Mouse (Mus musculus) bone marrow, adult 2 months (tissue): Measurements from ENCODE around the gene 2810459M11Rik. TPM values are rescaled to one million over a fixed set of nuclear protein-coding genes. Genes with fewer than 3 reads are reported as not detected.
"Not testable (repeated sequence)": the region's sequence is repeated elsewhere in the genome, so short reads cannot be mapped to it uniquely, and the experiment has no call there.

ENCODE experiments used
- H3K27ac ChIP-seq: fragments of 200-500 bp; 2 replicates; pipeline ENCODE4 v1.5.1; 2012; ENCODE audit warnings: low read depth, mild to moderate bottlenecking, control low read depth, inconsistent platforms, low read length; ENCODE audit not compliant: control insufficient read depth, poor library complexity, insufficient read depth
- H3K4me1 ChIP-seq: fragments of 200-500 bp; 2 replicates; pipeline ENCODE4 v1.6.1; 2011; ENCODE audit warnings: low read length; ENCODE audit not compliant: control insufficient read depth, insufficient read depth
- H3K4me3 ChIP-seq: fragments of 200-500 bp; replicated peaks from 2 replicates; pipeline ENCODE3; 2011; ENCODE audit warnings: mild to moderate bottlenecking, low read depth, low read length, control low read depth; ENCODE audit not compliant: control insufficient read depth
- CTCF ChIP-seq: fragments of 200-500 bp; IDR thresholded peaks from 2 replicates; pipeline ENCODE4 v1.5.1; 2011; ENCODE audit warnings: low read length, control low read depth; ENCODE audit not compliant: control insufficient read depth, insufficient read depth
- POLR2A ChIP-seq: fragments of 200-500 bp; IDR thresholded peaks from 2 replicates; pipeline ENCODE4 v1.6.1; 2011; ENCODE audit warnings: low read depth, mild to moderate bottlenecking, control low read depth, low read length, borderline replicate concordance; ENCODE audit not compliant: control insufficient read depth
- WGBS: fragments of 180-500 bp; shearing (Covaris S2); methylation state at CpG from one replicate; pipeline ENCODE4 v1.1.7; 2018; 5-methylcytosine and 5-hydroxymethylcytosine counted together
- polyA plus RNA-seq: library from polyadenylated mRNA; stranded (reverse); fragments of >200 nt; gene quantifications from 2 replicates; pipeline ENCODE4 v1.2.4, GENCODE M21; 2011; ENCODE audit warnings: low replicate concordance; ENCODE audit not compliant: missing spikeins, insufficient read depth, insufficient read length

Gene 2810459M11Rik
- polyA plus RNA-seq = not detected in 2 replicates

DNA sequence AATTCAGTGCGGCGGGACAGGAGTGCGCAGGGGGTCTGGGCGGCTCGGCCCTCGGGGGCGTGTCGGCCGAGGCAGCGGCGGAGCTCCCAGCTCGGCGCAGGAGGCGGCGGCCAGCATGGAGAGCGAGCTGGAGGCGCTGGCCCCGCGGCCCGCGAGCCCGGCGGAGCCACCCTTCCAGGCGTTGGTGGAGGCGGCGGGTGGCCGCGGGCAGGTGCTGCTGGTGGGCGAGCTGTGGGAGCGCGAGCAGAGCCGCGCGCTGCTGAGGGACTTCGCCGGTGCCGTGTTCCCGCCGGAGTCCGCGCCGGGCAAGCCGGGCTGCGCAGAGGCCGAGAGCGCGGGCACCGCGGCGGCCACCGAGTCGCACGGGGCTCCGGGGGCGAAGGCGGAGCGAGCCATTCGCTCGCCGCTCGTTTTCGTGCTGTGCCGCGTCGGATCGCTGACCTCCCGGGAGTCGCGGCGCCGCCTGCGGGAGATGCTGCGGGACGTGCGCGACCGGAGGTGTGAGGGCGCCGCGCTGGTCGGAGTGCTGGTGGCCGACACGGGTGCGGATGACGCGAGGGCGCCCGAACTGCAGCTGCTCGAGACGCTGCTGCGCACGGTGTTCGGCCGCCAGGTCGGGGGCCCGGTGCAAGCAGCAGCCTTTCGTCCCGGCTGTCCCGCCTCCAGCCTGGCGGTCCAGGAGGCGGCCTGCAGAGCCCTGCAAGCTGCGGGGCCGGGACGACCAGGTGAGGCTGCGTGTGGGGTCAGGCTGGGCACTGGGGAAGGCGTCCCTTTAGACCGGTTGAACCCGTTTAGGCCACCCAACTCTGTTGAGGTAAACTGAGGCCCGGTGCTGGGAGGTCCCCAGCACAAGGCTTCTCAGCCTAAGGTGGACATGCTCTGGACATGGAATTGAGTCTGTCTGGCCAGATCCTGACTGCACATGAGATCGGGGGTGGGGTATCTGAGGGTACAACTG lies at the start of gene 2810459M11Rik:
2810459M11Rik (plus strand) TSS at position 16 of the 958 bp plus-strand sequence.
- WGBS = 1% methylated on average over 110 of the region's 110 CpGs
- Histone ChIP-seq H3K4me1 (no peaks in the 10 kb centered on the region), H3K27ac (no peak within 1 kb of the TSS; the same call in 1 of the 2 replicates), H3K4me3 (no peak within 1 kb of the TSS)
- no peak for TF ChIP-seq POLR2A
- no peak for TF ChIP-seq CTCF

GRCm38 (mm10) chr1:85997221-85997620 lies 48.4 kb upstream of the 2810459M11Rik start:
- WGBS = 89% methylated on average over 1 of the region's 1 CpGs
- no peaks in the 10 kb centered on the region; the same call in 1 of the 2 replicates for H3K4me1 ChIP-seq
- TF ChIP-seq POLR2A (no peak), CTCF (no peak)
- no peak overlapping the region for H3K27ac ChIP-seq
- no peak overlapping the region for H3K4me3 ChIP-seq

DNA sequence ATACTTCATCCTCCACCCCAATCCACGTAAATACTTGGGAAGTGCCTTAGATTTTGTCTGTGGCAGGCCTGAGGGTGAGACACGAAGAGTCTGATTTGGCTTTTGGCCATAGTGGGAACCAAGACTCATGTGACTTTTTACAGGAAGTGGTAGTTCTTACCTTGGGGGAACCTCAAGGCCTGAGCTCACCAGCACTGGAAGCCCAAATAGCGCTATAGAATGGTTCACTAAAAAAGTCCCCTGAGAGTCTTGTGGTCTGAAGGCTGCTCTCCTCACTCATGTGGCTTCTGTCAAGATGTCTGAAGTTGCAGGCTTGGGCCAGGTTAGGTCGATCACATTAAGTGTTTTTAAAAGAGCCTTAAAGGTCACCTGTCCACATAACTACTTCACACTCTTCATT lies 47.7 kb upstream of the 2810459M11Rik start:
- Histone ChIP-seq H3K4me3 (no peak overlapping the region), H3K4me1 (no peaks in the 10 kb centered on the region; the same call in 1 of the 2 replicates), H3K27ac (no peak overlapping the region)
- TF ChIP-seq POLR2A (no peak), CTCF (no peak)
- WGBS = 22% methylated on average over 4 of the region's 4 CpGs

DNA sequence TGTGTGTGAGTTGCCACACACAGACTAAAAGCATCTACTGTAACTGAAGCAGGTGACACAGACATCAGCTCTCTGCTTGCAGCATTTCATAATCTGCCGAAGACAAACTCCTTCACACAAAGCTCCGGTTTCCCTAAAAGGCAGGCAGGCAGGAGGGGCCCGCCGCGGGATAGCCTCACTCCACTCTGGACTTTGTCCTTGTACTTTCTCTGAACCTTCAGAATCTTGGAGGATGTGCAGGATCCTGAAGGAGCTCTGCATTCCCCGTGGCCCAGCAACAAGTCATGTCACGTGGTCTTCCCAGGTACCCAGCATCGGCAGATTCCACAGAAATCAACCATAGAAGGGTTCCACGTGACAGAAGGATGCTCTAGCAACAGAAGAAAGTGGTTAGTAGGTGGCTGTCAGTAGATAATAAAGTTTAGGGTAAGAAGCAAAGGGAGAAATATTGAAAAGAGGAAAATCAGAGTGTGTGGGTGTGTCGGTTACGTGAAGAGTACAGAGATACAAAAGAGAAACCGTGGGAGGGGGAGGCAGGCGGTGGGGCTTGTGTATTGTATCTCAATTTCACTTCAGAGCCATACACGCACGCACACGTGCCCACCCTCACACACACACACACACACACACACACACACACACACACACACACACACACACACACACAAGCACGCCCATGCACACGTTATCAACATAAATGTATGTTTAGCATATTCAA lies 45.7 kb upstream of the 2810459M11Rik start:
- Histone ChIP-seq H3K4me3 (no peak overlapping the region), H3K4me1 (no peaks in the 10 kb centered on the region; the same call in 1 of the 2 replicates), H3K27ac (no peak overlapping the region)
- 81% methylated on average over 18 of the region's 18 CpGs for WGBS
- no peak for TF ChIP-seq POLR2A
- TF ChIP-seq CTCF = no peak

- Histone ChIP-seq H3K4me1 (no peaks in the 10 kb centered on the region), H3K27ac (no peak overlapping the region), H3K4me3 (no peak overlapping the region)
- WGBS = 60% methylated on average over 10 of the region's 10 CpGs
- TF ChIP-seq CTCF = no peak
- TF ChIP-seq POLR2A = no peak
Observed at GRCm38 (mm10) chr1:86005540-86005939, 40.1 kb upstream of the 2810459M11Rik start.

GRCm38 (mm10) chr1:86006040-86006439 lies 39.6 kb upstream of the 2810459M11Rik start:
- no peaks in the 10 kb centered on the region for H3K4me1 ChIP-seq
- WGBS = 73% methylated on average over 6 of the region's 6 CpGs
- no peak for TF ChIP-seq POLR2A
- TF ChIP-seq CTCF = no peak
- no peak overlapping the region for H3K27ac ChIP-seq
- no peak overlapping the region for H3K4me3 ChIP-seq

DNA sequence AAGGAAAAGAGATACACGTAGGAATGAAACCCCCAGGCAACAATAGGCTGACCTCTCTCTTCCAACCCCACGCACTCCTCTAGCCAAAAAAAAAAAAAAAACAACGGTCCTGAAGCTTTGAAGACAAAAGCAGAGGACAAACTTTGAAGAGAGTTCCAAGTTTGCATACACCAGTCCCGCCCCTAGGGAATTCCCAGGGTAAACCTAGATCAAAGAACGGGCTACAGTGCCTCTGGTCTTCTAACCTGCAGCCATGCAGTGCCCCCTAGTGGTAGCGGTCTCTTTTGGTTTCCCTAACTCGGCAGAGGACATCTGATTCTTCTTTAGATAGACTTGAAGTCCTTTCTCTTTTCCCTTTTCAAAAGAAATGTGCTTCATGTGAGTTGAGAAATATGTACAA lies 37.9 kb upstream of the 2810459M11Rik start:
- Histone ChIP-seq H3K4me3 (no peak overlapping the region), H3K27ac (no peak overlapping the region), H3K4me1 (no peaks in the 10 kb centered on the region)
- 8% methylated on average over 7 of the region's 7 CpGs for WGBS
- TF ChIP-seq POLR2A (no peak), CTCF (peak; percentile 84)

DNA sequence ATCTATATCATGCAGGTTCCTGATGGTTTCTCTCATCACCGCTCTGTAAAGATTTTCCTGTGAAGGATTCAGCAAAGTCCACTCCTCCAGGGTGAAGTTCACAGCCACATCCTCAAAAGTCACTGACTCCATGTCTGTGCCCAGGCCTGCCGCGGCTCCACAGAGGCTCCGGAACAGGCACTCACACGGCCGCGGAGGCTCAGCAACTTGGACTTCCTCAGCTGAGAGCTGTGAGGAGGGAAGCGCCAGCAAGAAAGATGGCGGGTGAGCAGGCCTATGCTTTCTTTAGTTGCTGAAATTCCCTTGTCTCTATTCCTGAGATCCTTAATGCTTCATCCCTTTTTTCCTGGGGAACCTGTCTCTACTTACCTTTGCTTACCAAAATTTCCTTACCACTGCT lies 29.9 kb upstream of the 2810459M11Rik start:
- 94% methylated on average over 9 of the region's 9 CpGs for WGBS
- H3K4me3 ChIP-seq, H3K27ac ChIP-seq, H3K4me1 ChIP-seq: not testable (repeated sequence)
